Mouse (Mus musculus): ENCODE results near the gene Carmil3.

GRCm38 (mm10) chr14:55509540-55509939 is 19.1 kb downstream of the Carmil3 start:
- no peak for TF ChIP-seq EP300 (IDR thresholded peaks at IDR 0.05; ENCODE audit: low read depth)
- no peak for TF ChIP-seq CTCF (IDR thresholded peaks at IDR 0.05; ENCODE audit: low read depth)
